Mouse (Mus musculus) T-helper 2 cell (primary cell): ENCODE data around the gene Dstyk.

ENCODE experiments used
- in situ Hi-C: fragments of 300-600 bp; cut with MboI, MseI; formaldehyde crosslinking; loops from one replicate; pipeline ENCODE4 v1.15.1; 2025; ENCODE audit warnings: high pct_unique_total_duplicates

Gene Dstyk

DNA sequence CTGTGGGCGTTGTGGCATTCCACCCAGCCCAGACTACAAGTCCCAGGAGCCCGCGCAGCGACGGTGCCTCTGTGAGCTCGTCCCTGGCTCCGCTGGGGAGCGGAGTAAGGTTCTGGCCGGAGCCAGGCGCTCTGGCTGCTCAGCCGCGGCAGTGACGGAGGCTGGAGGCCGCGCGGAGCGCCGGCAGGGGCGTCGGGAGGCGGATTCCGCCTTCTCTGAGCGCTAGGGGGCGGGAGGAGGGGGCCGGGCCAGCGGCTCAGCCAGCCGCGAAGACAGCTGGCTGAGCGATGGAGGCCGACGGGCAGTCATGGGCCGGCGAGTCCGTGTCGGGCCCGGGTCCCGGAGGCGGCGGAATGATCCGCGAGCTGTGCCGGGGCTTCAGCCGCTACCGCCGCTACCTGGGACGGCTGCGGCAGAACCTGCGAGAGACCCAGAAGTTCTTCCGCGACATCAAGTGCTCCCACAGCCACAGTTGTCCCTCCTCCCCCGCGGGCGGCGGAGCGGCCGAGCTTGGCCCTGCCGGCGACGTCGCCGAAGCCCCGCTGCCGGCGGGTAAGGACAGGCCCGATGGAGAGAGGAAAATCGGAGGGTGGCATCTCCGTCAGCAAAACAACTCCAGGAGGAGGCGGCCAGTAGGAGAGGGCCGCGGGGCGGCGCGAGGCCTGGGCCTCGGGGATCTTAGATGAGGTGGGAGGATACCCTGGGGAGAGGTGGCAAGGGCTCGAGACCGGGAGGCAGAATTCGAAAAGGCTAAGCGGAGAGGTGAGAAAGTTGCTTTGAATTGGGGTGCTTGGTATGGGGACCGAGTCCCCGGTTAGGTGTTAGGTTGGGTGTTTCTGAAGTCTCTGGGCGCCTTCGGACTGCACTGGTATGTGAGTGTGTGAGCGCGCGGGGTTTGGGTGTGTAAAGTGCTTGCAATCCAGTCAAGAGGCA lies at the start of gene Dstyk:
TSS of gene Dstyk (plus strand) at position 237 of the 933 bp plus-strand sequence.
- in situ Hi-C loops, result no loop called here

DNA sequence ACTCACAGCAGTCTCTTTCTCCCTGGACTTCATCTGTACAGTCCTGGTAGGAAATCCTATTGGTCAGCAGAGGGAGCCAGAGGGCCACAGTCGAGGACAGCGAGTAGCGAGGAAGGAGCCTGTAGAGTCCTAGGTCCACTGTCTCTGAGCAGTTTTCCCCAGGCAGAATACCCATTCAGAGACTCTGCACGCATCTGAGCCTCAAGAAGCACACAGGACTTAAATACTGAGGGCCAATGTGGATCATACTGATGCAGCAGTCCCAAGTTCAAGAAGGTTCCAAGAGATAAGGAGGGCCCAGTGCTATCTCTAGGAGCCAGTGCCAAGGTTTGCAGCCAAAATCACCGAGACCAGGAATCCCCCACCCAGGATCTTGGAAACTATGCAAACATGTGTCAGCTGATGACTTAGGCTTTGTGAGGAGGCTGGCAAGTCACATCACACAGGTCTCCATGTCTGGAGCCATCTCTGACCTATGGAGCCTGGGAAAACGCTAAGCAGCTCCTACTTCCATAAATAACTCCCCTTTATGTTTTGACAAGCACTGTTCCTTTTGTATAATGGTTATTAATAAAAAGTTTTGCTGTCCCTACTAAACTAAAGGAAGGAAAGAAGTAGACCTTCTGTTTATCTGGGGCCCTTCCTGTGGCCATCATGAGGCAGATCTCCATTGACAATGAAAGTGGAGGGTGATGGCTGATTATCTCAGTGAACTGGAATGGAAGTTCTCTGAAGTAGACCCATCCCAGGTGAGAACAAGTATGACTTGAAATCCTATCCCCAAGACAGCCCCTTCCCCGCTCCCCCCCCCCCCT lies 49.5 kb upstream of the Dstyk start:
- in situ Hi-C loops, result no loop called here

DNA sequence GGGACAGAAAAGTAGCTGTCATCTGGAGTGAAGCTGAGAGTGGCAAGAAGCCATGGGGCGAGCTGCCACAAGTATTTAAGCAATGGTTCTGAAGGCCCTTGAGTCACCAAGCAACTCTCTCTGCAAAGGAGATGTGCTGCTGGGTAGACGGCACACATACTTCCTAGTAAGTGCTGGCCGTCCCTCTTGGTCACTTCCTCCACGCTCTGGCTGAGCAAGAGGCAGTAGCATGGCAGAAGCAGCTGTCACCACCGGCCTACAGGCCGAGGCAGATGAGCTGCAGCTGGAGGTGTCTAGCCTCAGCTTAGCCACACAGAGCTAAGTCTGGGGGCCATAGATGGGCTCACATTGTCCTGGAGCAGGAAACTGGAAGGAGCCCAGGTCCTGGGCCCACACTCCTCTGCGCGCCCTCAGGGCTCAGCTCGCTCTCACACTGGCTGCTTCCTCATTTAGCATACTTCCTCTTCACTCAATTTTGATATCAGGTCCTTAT lies 46.6 kb upstream of the Dstyk start:
- in situ Hi-C loops, result no loop called here

DNA sequence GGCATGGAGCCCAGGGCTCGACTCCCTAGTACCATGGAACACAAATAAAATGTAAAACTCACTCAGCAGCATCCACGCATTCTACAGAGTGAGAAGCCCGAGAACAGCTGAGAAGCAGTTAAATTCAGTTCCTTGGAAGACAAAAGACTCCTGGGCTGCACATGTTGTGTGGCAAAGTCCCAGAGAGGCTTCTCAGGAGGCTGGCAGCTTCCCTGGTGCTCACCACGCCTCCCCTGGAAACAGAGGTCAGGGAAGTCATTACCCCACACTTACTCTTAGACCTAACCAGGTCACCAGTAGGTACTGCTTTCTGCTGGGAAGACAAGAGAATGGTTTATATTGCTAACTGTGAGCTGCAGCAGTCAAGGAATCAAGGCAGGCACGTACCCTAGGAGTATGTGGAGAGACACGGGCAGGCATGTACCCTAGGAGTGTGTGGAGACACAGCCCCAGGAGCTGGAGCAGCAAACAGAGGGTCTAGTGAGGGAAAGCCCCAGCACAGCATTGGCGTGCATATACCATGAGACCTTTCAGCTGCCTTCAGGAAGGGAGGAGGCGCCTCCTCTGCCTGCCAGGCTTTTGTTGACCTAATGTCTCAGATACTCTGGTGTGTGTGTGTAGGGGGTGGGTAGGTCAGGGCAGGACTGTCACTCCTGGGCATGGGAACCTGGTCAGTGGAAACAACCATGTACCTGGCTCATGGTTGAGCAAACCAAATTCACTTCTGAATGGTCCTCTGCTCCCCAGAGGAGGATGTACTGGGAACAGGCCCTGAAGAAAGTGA lies 45.9 kb upstream of the Dstyk start:
- in situ Hi-C loops, result no loop called here

DNA sequence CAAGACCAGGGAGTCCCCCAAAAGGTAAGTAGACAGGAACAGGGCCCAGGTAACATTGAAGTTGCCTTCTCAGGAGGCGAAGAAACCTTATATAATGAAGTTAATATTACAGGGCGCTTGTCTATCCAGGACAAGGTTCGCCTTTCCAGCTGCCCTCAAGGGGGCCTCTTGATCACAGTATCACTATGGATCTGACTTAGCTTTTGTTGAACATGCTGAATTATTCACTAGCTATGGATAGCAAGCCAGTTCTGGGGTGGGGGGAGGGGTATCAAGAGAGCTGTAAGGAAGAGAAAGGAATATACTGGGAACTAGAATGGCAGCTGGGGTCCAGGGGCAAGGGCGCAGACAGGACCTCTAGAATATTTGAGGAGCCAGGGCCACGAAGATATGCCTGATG lies 45.0 kb upstream of the Dstyk start:
- in situ Hi-C loops, result no loop called here

DNA sequence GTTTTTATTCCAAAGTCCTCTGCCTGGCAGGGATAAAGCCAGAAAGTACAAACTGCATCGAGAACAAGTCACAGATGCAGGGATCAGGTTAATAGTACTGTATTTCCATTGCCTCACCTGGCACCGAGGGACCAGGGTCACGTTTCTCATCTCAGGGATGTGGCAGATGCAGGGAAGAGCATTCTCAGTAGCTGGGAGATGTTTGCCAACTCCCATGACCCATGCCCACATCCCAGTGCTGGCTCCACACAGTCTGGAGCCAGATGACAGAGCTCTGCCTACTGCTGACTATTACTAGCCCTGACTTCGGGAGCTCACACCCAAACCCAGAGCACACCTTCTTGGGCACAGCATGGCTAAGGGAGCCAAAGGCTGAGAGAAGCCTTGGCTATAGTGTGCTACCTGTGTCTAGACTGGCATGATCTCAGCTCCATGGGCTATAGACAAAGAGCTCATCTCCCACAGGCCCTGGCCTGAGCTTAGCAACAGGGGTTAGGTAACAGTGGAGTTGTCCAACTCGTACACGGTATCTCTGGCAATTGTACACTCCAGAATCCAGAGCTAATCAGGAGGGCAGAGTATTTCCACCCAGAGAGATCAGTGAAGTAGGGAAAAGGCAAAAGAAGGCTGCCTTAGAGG lies 44.3 kb upstream of the Dstyk start:
- in situ Hi-C loops, result no loop called here

DNA sequence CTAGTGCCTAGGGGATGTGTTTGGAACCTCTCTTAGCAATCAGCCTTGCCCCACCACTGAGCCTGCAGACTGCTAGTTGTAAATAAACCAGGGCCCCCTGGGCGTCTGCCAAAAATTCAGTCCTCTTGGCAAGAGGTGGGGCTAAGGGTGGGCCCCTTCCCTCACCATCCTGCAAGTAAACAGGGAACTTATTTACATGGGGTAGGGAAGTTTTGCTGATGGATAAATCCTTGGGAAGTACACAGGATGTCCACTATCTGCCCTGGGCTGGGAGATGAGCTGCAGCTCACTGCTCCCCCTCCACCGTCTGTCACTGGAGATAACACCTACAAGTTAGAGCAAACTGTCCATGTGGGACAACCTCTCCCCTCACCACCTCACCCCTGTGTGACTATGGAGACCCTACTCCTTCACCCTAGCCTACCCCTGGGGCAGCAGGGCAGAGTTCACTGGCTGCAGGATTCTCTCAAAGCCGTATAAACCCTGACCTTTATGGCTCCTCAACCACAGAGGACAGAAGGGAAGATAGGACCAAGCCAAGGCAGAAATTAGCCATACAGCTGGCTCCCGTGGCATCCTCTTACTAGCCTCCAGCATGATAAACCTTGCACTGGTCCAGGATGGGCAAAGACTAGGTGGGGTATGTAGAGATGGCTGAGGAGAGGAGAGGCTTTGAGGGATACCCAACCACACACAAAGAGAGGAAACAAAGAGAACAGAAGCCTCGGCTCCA lies 43.0 kb upstream of the Dstyk start:
- in situ Hi-C loops, result no loop called here

DNA sequence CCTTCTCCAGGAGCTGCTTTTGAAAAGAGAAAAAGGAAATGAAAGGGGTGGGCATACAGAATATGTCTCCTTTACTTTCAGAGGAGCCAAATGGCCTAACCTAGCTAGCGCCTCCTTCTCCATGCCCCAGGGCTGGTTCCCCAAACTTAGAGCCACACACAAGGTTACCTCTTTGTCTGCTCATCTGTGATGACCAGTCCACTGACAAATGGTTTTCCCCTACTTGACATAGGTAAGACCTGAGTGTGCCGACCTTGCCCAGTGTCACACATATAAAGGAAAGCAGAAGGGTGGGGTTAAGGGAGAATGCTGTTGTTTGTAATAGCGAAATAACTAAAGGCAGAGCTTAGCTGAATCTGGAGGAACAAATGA lies 42.5 kb upstream of the Dstyk start:
- in situ Hi-C loops, result no loop called here

DNA sequence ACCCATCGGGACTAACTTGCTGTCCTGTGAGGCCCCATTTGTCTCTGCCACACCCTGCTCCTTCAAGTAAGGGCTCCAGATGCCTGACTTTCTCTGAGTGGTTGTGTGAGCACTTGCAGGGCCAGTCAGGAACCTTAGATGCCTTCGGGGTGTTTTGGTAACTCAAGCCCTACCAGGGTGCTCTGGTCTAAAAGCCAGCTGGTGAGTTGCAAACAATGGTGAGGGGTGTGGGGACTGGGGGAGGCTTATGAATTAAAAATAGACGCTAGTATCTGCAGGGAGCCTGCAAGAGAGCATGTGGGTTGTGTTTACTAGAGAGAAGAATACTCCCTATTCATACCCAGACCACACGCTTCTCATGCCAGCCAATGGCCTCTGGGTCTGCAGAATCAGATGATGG lies 42.1 kb upstream of the Dstyk start:
- in situ Hi-C loops, result no loop called here

DNA sequence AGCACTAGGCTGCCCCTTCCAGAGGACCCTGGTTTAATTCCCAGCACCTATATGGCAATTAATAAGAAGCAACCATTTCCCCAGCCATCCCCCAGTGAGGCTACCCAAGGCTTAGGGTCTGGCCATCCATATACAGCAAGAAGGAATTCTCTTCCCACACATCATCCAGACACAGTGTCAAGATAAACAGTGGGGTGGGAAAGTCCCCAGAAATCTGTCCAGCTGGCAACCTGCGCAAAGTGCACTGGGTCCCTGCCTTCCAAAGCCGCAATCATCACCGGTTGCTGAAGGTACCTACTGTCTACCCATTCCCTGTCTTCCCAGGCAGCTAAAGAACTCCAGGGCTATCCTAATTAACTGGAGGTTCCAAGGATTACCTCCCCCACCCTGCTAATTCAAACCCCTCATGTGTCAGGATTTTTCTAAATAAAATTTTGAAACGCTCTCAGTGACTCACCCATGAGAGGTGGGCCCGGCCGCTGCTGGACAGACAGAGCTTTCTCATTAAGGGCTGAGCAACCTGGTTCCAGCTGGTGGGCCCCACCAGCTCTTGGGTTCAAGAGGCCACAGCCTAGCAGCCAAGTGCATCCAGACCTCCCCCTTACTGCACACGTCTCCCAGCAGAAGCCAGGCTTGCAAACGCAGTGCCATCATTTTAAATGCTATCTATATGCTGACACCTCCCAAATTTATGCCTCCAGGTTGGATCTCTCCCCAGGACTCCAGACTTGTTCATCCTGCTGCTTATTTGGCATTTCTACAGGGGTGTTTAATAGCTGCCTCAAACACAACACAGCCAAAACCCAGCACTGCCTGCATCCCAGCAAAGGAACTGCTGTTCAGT lies 40.9 kb upstream of the Dstyk start:
- in situ Hi-C loops, result no loop called here

DNA sequence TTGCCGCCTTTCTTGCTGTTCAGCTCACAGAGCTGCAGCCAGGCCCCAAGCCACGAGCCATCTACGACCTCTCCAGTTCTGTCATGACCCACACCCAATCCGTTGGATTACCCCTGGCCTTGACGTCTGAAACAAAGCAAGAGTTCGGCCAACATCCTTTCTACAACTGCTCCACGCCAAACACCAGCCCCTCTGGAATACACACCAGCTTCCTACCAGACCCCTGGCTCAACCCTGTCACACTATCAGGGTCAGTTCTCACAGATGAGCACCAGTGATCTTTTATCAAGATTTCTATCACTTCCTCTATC lies 40.3 kb upstream of the Dstyk start:
- in situ Hi-C loops, result no loop called here

DNA sequence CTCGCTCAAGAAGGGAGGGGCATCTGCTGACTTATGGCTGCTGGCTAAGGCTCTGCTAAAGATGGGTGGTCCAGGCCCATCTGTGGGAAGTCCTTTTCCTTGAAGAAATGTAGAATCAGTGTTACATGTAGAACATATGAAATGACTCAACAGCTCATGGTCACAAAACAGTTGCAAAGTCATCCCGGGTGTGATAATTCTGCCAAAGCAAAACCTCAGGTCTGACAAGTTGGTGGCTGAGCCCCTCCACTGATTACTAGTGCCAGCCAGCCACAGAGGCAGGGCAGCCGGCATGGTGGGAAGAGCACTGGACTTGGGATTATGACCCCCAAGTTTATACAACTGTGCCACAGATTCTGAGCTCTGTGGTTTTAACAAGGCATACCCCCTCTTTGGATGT lies 39.5 kb upstream of the Dstyk start:
- in situ Hi-C loops, result no loop called here

DNA sequence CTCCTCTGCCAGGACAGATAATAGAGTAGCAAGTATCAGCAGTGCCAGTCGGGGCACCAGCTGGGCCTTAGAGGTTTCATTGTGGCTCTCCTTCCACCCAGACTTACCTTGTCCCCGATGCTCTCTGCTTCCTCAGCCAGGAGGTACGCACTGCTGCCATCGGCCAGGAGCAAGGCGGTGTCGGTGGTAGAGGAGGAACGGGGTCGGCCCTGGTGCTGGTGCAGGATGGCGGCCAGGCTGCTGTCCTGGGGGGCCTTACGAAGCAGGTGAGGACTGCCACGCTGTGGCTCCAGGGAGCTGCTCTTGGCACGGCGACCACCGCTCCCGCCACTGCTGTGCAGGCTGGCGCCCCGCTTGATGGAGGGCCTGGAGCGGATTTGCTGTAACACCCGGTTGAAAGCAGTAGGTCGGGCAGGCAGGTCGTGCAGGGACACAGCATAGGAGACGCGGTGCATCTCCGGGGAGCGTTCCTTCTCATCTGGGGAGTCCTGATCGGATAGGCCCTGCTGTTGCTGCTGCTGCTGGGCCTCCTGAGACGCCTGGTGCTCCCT lies 36.7 kb upstream of the Dstyk start:
- in situ Hi-C loops, result no loop called here

DNA sequence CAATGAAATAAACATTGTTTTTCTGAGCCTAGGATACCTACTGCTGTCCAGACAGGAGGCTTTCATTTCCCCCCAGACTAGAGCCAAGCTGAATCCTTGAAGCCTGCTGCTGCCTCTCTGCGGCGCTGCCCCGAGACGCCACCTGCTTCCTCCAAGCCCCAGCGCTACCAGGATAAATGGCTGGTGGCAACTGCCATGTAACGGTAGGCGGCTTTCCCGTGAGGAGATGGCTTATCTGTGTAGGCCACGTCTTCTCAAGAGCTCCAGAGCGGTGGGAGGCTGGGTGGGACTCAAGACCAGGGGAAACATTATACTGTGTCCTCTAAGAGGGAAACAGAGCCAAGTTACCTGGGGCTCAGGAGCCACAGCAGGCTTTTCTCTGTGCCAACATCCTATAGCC lies 35.4 kb upstream of the Dstyk start:
- in situ Hi-C loops, result no loop called here

DNA sequence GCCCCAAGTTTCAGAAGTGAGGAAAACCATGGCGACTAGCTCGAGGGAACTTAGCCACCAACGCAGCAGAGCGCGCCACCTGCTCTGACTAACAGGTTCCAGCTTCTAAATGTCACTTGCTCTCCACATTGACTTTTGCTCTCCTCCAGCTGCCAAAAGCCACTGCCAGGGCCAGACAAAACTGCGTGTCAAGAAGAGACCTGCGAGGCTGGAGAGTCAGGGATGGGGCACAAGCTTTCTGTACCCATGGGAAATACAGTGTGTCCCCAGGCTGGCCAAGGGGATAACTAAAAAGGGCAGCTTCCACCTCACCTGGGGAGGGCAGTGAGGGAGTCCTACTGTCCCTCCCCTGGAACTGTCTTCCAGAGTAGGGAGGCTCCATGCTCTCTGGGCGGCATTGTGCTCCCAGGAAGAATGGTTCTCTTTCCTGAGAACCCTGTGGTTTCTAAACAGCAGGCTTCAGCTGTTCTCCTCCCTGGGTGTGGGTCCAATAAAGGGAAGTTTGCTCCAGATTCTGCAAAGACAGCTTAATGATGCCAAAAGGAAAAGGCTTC lies 33.3 kb upstream of the Dstyk start:
- in situ Hi-C loops, result no loop called here

DNA sequence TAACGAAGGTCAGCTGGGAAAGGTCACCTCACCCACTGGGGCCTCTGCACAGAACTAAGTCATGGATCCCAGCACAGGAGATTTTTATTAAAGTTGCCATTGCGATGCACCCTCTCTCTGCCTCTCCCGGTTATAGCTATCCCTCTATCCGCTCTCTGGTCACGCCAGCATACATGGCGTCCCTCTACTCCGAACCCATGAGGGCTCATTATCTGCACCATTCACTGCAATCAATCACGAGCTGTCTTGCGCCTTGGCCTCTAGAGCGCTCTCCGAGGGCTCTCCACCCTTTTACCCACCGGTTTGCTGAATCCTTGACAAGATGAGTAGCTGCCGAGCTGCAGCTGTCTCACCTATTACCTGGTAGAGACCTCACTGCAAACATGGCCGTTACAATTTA lies 32.1 kb upstream of the Dstyk start:
- in situ Hi-C loops, result no loop called here

DNA sequence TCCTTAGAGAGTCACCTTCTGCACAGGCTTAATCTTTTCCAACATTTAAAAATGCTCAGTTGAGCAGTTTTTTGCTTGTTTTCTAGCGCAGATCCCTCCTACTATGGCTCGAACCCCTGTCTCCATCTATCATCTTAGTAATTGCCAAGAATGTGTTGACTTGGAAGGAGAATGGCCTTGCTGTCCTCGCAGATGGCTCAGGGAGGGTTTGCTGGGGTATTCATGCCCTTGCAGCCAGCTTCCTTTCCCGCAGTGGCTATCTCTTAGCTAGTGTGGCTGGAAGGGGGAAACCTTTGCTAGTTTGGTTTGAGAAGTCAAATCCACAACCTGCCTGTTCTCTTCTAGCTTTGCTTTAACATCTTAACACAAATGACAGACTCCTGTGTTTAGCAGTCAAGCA lies 31.6 kb upstream of the Dstyk start:
- in situ Hi-C loops, result no loop called here

DNA sequence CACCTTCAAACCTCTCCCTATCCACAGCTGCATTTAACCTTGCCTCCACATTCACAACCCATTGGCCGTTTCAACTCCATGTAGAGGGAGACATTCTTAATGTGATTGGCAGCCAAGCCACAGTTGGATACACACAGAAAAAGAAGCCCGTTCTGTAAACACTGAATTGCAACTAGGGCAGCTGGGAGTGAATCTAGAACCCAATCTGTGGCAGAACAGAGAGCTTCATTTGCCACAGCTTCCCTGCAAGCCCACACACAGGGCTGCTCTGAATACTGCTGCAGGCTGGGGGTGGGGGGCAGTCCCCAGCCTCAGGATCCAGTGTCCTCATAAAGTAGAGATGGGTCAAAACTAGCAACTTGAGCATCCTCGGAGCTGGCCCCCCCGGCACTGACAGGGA lies 31.1 kb upstream of the Dstyk start:
- in situ Hi-C loops, result no loop called here

DNA sequence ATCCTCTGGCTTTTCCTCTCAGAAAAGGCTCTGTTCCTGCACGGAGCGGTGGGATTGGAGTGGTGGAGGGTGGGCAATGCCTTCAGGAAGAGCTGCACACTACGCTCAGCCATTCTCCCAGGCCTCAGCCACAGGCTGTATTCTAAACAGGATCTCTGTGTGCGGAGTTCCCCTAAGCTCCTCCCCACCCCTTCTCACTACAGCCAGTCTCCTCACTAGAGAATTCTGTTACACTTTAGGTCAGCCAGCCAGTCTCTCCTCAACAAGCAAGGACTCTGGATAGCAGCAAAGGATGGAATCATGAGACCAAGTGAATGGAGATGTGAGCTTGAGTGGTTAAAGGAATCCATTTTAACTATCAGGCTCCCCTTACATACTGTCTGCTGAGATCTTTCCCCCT lies 29.4 kb upstream of the Dstyk start:
- in situ Hi-C loops, result no loop called here
